Mouse (Mus musculus) testis, adult 2 months (tissue): ENCODE results near the gene Acadm. TPM values are rescaled to one million over a fixed set of nuclear protein-coding genes. Genes with fewer than 3 reads are reported as not detected.
A peak's percentile ranks its signal among the peaks of the same experiment; 100 is the strongest.

Experiments used
- H3K27ac ChIP-seq: fragments of 200-500 bp; 2 replicates; pipeline ENCODE4 v1.5.1; 2012; ENCODE audit warnings: low read depth, low read length; ENCODE audit not compliant: control insufficient read depth, insufficient read depth
- H3K27me3 ChIP-seq: fragments of 200-500 bp; 2 replicates; pipeline ENCODE4 v1.6.1; 2012; ENCODE audit warnings: mild to moderate bottlenecking, low read length, moderate library complexity; ENCODE audit not compliant: control insufficient read depth, insufficient read depth
- H3K36me3 ChIP-seq: fragments of 200-500 bp; 2 replicates; pipeline ENCODE4 v1.6.1; 2012; ENCODE audit warnings: mild to moderate bottlenecking, low read length; ENCODE audit not compliant: control insufficient read depth, insufficient read depth
- H3K4me1 ChIP-seq: fragments of 200-500 bp; 2 replicates; pipeline ENCODE4 v1.6.1; 2012; ENCODE audit warnings: low read length; ENCODE audit not compliant: control insufficient read depth, insufficient read depth
- H3K4me3 ChIP-seq: fragments of 200-500 bp; 2 replicates; pipeline ENCODE4 v1.5.1; 2012; ENCODE audit warnings: low read depth, mild to moderate bottlenecking, low read length, moderate library complexity, mixed read lengths; ENCODE audit not compliant: control insufficient read depth
- CTCF ChIP-seq: fragments of 200-500 bp; IDR thresholded peaks from 2 replicates; pipeline ENCODE4 v1.5.1; 2012; ENCODE audit warnings: low read depth, mild to moderate bottlenecking, inconsistent platforms, low read length, moderate library complexity; ENCODE audit not compliant: control insufficient read depth, insufficient read depth, insufficient replicate concordance
- POLR2A ChIP-seq: fragments of 200-500 bp; IDR thresholded peaks from 2 replicates; pipeline ENCODE4 v1.6.1; 2012; ENCODE audit warnings: low read depth, mild to moderate bottlenecking, inconsistent platforms, low read length, moderate library complexity; ENCODE audit not compliant: control insufficient read depth
- polyA plus RNA-seq: library from polyadenylated mRNA; depleted of rRNA; stranded (reverse); fragments of >200 nt; gene quantifications from 2 replicates; pipeline ENCODE4 v1.2.3, GENCODE M21; 2012; rRNA removed

Gene Acadm
- polyA plus RNA-seq, result 13.3 and 13.7 TPM in 2 replicates

DNA sequence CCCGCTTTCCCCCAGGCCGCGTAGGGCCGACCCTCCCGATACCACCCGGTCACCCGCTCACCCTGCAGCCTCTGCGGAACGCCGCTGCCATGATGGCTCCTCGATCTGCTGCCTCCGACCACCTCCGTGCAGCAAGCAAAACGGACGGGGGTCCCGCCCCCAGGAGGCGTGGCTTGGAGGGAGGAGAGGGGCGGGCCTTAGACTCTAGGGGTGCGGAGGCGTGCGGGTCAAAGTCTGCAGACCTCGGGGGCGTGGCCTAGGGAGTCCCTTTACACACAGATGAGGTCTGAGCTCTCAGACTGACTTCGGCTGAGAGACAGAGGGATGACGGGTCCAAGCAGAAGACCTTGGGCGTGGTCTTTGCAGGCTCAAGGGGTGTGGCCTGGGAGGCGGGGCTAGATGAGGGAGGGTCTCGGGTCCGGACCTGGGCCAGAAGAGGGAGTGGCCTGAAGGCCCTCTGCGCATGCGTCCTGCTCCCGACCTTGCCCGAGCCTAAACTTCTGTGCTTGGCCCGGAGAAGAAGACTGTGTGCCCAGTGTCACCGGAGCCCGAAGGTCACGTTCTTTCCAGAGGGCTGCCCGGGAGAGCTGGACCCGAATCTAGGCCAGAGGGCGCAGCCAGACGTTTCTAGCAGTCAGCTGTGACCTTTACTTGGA, at the start of gene Acadm:
Acadm (minus strand) TSS at position 298 of the 656 bp plus-strand sequence.
- H3K4me3 ChIP-seq, result peak within 1 kb of the TSS; percentile 84
- no peaks in the 10 kb centered on the region for H3K36me3 ChIP-seq
- peak within 1 kb of the TSS; percentile 12 for H3K27ac ChIP-seq
- TF ChIP-seq POLR2A (peak; percentile 80), CTCF (no peak)
- no peaks in the 10 kb centered on the region for H3K4me1 ChIP-seq
- no peaks in the 10 kb centered on the region for H3K27me3 ChIP-seq

DNA sequence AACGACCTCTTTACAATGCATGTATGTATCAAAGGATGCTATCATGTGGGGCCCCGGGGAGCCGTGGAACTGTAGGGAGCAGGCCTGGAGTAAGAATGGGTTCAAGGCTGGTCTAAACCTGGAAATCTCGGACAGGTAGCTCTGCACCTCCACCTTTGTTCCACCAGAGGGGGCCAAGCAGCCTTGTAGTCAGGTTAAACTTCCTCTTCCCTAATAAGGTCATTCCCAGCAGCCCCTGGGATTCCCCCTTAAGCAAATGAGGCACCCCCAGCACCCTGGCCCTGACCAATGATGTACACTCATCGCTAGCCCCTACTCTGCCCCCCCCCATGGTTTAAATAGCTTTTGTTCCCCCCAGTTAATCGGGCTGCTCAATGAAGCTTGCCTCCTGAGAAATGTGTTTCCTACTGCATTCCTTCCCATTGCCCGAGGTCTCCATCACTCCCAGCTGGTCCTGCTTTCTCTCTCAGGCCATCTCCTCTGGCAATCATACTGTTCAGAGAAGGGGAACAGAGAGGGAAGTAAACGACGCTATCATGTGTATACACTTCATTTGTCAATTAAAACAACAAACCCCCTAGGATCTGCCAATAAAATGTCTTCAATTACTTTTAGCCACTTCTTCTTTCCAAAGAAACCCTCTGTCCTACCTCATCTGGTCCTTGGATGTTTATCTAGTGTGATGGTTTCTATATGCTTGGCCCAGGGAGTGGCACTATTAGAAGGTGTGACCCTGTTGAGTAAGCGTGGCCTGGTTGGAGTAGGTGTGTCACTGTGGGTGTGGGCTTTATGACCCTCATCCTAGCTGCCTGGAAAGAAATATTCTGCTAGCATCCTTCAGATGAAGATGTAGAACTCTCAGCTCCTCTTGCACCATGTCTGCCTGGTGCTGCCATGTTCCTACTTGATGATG, 40.3 kb upstream of the Acadm start:
- TF ChIP-seq CTCF (peak; percentile 28; the same call in 1 of the 2 replicates), POLR2A (no peak)
- Histone ChIP-seq H3K27me3 (no peaks in the 10 kb centered on the region), H3K27ac (no peak overlapping the region), H3K4me3 (peak overlapping the region; percentile 48), H3K4me1 (peaks cover 2% of the 10 kb centered on the region; the same call in 1 of the 2 replicates), H3K36me3 (no peaks in the 10 kb centered on the region)

DNA sequence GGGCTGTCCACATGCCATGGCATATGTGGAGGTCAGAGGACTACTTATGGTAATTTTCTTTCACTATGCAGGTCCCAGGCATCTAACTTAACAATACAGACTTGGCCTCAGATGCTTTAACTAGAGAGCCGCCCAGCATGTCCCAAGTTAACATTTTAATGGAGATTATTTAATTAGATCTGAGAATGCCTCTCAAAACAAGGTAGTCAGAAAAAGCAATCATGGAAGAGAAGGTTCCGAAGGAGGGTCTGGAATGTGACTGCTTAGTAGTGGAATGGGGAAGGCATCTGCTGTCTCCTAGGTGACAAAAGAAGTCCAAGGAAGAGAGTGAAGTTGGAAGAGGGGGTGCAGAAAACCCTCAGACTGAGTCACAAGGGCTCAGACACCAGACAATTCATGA, 36.2 kb upstream of the Acadm start:
- no peak overlapping the region for H3K27ac ChIP-seq
- peak overlapping the region; percentile 42 for H3K4me3 ChIP-seq
- TF ChIP-seq CTCF (no peak), POLR2A (no peak)
- no peaks in the 10 kb centered on the region for H3K36me3 ChIP-seq
- no peaks in the 10 kb centered on the region for H3K27me3 ChIP-seq
- peaks cover 2% of the 10 kb centered on the region; the same call in 1 of the 2 replicates for H3K4me1 ChIP-seq

DNA sequence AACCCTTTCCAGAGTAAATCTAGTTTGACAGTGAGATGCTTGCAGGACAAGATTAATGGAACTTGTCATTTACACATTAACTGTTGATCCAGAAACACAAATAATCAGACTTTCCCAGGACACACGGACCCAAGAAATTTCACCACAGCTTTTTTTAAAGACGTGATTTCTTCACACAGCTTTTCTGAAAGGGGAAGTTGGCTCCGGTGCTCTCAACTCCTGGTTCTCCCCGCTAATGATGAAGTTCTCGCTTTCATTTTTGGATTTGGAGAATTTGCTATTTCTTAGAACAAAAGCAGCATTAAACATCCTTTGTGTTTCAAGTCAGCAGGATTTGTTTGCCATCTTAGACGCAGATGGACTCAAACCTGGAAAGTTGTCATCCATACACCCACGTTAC, 31.4 kb upstream of the Acadm start:
- H3K4me3 ChIP-seq, result no peak overlapping the region
- no peaks in the 10 kb centered on the region for H3K36me3 ChIP-seq
- peaks cover 4% of the 10 kb centered on the region; the same call in 1 of the 2 replicates for H3K4me1 ChIP-seq
- no peak for TF ChIP-seq POLR2A
- TF ChIP-seq CTCF, result no peak
- no peaks in the 10 kb centered on the region for H3K27me3 ChIP-seq
- H3K27ac ChIP-seq, result no peak overlapping the region

DNA sequence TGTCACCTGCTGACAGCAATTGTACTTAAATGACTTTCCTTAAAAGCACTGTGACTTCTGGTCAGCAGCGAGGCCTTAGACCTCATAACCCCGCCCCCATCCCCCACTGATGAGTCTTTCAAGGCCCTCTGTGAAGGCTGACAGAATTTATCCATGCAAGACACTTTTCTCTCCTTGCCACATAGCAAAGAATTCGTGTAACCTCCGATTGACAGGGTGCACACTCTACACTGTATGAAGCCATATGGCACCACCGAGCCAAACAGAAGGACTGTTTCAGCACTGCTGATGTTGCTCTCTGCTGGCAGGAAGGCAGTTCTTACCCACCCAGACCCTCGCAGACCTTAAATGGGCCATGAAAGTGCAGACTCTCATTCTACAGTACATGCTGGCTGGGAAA, 30.6 kb upstream of the Acadm start:
- Histone ChIP-seq H3K27me3 (no peaks in the 10 kb centered on the region), H3K27ac (no peak overlapping the region), H3K4me1 (peaks cover 4% of the 10 kb centered on the region; the same call in 1 of the 2 replicates), H3K36me3 (no peaks in the 10 kb centered on the region), H3K4me3 (no peak overlapping the region)
- TF ChIP-seq CTCF (no peak), POLR2A (no peak)

DNA sequence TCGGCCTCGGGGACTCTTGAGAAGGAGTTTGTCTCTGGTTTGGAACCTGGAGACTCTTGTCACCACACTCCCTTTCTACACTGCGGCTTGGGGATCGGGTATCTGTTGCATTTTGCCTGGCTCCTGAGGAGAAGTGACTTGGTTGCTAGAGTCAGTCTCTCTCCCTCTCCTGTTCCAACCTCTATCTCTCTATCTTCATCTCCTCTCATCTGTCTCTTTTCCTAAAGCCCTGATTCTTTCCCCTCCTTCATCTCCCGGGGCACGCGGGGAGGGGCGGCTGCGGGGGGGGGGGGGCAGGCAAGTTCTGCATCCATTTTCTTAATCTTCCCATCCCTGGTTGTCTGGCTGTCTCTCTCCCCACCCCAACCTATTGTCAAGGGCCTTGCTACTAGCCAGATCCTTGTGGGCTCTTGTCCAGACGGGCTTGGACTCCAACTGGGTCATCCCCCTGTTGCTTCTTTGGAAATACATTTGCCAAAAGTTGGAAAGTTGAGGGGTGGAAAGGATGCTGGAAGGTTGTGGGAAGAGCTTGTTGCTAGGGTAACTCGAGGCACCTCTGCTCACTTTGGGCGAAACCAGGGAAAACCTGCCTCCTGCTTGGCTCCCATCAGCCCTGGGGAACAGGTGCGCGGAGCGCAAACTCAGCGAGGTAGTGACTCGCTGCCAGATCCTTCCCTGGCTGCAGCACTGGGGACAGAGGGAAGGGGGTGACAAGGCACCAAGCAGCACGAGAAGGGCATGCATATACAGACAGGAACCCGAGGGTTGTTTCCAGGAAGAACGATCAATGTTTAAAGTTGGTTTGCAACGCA, 29.7 kb upstream of the Acadm start:
- TF ChIP-seq POLR2A (no peak), CTCF (no peak)
- H3K4me1 ChIP-seq, result peaks cover 4% of the 10 kb centered on the region; the same call in 1 of the 2 replicates
- no peak overlapping the region for H3K27ac ChIP-seq
- no peaks in the 10 kb centered on the region for H3K36me3 ChIP-seq
- peak overlapping the region; percentile 41 for H3K4me3 ChIP-seq
- H3K27me3 ChIP-seq, result no peaks in the 10 kb centered on the region
